Mouse (Mus musculus) lung, postnatal 10 days (tissue): ENCODE results near the gene Tap1.

ENCODE experiments used
- DNase-seq: peaks from one replicate; pipeline ENCODE4 v3.0.0; 2021

Tap1 gene

GRCm38 (mm10) chr17:34237741-34238140 is 50.4 kb downstream of the Tap1 start:
- DNase-seq, result no peak

GRCm38 (mm10) chr17:34238706-34239105 is 51.4 kb downstream of the Tap1 start, which contains the start of gene H2-Ob:
Gene H2-Ob, plus strand, starts transcription at chr17:34238903.
- peak; percentile 80 for DNase-seq

- DNase-seq, result peak; percentile 40
These were observed 52.3 kb downstream of the Tap1 start for GRCm38 (mm10) chr17:34239601-34240041.

GRCm38 (mm10) chr17:34240366-34240765 is 53.0 kb downstream of the Tap1 start:
- DNase-seq, result no peak

- no peak for DNase-seq
These were observed 53.6 kb downstream of the Tap1 start for GRCm38 (mm10) chr17:34240916-34241315.

GRCm38 (mm10) chr17:34244656-34245055 is 57.3 kb downstream of the Tap1 start:
- no peak for DNase-seq
